Mouse (Mus musculus): ENCODE measurements around the gene Olfr996. TPM values are rescaled to one million over a fixed set of nuclear protein-coding genes. Genes with fewer than 3 reads are reported as not detected.
"Not testable (repeated sequence)": the region's sequence is repeated elsewhere in the genome, so short reads cannot be mapped to it uniquely, and the experiment has no call there.

Gene Olfr996
- polyA plus RNA-seq (2014; fragmentation: Nextera tagmentation; extraction: Ambion mirVana): not detected in 2 replicates

GRCm38 (mm10) chr2:85578915-85579314, at the start of gene Olfr996:
Olfr996 (plus strand) TSS chr2:85579215.
- H3K4me2 ChIP-seq (ENCODE audit: low read length): no peak within 1 kb of the TSS
- H3K27ac ChIP-seq (ENCODE audit: low read depth): no peak within 1 kb of the TSS
- H3K9me3 ChIP-seq (ENCODE audit: control insufficient read depth, low read length): no peaks in the 10 kb centered on the region
- H3K27me3 ChIP-seq (replicated peaks; ENCODE audit: control insufficient read depth, insufficient read depth, low read length): no peaks in the 10 kb centered on the region
- no peak within 1 kb of the TSS for H3K4me3 ChIP-seq (ENCODE audit: low read depth, low read length)
- ATAC-seq (replicated peaks; ENCODE audit: low FRiP score, low TSS enrichment, low read depth): no peak
- H3K9ac ChIP-seq (ENCODE audit: low read length): no peak within 1 kb of the TSS
- H3K4me1 ChIP-seq (replicated peaks; ENCODE audit: control insufficient read depth, insufficient read depth, low read length): no peaks in the 10 kb centered on the region
- DNase-seq (ENCODE audit: low spot score): no peak
- no peaks in the 10 kb centered on the region for H3K36me3 ChIP-seq (ENCODE audit: control insufficient read depth, insufficient read depth, low read length)

GRCm38 (mm10) chr2:85532082-85532778, 46.8 kb upstream of the Olfr996 start:
- Histone ChIP-seq H3K27ac (ENCODE audit: low read depth) (no peak overlapping the region), H3K4me2 (ENCODE audit: low read length) (no peak overlapping the region)

GRCm38 (mm10) chr2:85533934-85534333, 45.1 kb upstream of the Olfr996 start:
- 69% methylated on average over 1 of the region's 1 CpGs for WGBS
- no peaks in the 10 kb centered on the region for H3K27me3 ChIP-seq (replicated peaks; ENCODE audit: control insufficient read depth, insufficient read depth, low read length)
- no peak overlapping the region for H3K27ac ChIP-seq (ENCODE audit: low read depth)
- no peaks in the 10 kb centered on the region for H3K4me1 ChIP-seq (replicated peaks; ENCODE audit: control insufficient read depth, insufficient read depth, low read length)
- DNase-seq (ENCODE audit: low spot score): no peak
- no peak overlapping the region for H3K9ac ChIP-seq (ENCODE audit: low read length)
- no peak; the same call in 1 of the 2 replicates for ATAC-seq (replicated peaks; ENCODE audit: low FRiP score, low TSS enrichment, low read depth)
- no peaks in the 10 kb centered on the region for H3K9me3 ChIP-seq (ENCODE audit: control insufficient read depth, low read length)
- no peaks in the 10 kb centered on the region for H3K36me3 ChIP-seq (ENCODE audit: control insufficient read depth, insufficient read depth, low read length)
- no peak overlapping the region for H3K4me2 ChIP-seq (ENCODE audit: low read length)
- H3K4me3 ChIP-seq (ENCODE audit: low read depth, low read length): no peak overlapping the region

More at GRCm38 (mm10) chr2:85532082-85532778, 46.8 kb upstream of the Olfr996 start:
- Histone ChIP-seq H3K36me3 (ENCODE audit: control insufficient read depth, insufficient read depth, low read length) (no peaks in the 10 kb centered on the region), H3K4me3 (ENCODE audit: low read depth, low read length) (no peak overlapping the region), H3K27me3 (replicated peaks; ENCODE audit: control insufficient read depth, insufficient read depth, low read length) (no peaks in the 10 kb centered on the region), H3K9me3 (ENCODE audit: control insufficient read depth, low read length) (no peaks in the 10 kb centered on the region), H3K4me1 (replicated peaks; ENCODE audit: control insufficient read depth, insufficient read depth, low read length) (no peaks in the 10 kb centered on the region), H3K9ac (ENCODE audit: low read length) (no peak overlapping the region)
- ATAC-seq (replicated peaks; ENCODE audit: low FRiP score, low TSS enrichment, low read depth): no peak
- WGBS: 64% methylated on average over 2 of the region's 2 CpGs
- DNase-seq (ENCODE audit: low spot score): no peak

- no peak overlapping the region for H3K27ac ChIP-seq (ENCODE audit: low read depth)
- no peaks in the 10 kb centered on the region for H3K27me3 ChIP-seq (replicated peaks; ENCODE audit: control insufficient read depth, insufficient read depth, low read length)
- H3K4me2 ChIP-seq (ENCODE audit: low read length): no peak overlapping the region
- H3K4me3 ChIP-seq (ENCODE audit: low read depth, low read length): no peak overlapping the region
- no peak for ATAC-seq (replicated peaks; ENCODE audit: low FRiP score, low TSS enrichment, low read depth)
- no peak for DNase-seq (ENCODE audit: low spot score)
- H3K9me3 ChIP-seq (ENCODE audit: control insufficient read depth, low read length): no peaks in the 10 kb centered on the region
- no peak overlapping the region for H3K9ac ChIP-seq (ENCODE audit: low read length)
- 54% methylated on average over 1 of the region's 1 CpGs for WGBS
- H3K4me1 ChIP-seq (replicated peaks; ENCODE audit: control insufficient read depth, insufficient read depth, low read length): no peaks in the 10 kb centered on the region
- H3K36me3 ChIP-seq (ENCODE audit: control insufficient read depth, insufficient read depth, low read length): no peaks in the 10 kb centered on the region
Measured at GRCm38 (mm10) chr2:85554806-85555205, 24.2 kb upstream of the Olfr996 start.

GRCm38 (mm10) chr2:85560226-85560625, 18.8 kb upstream of the Olfr996 start:
- Histone ChIP-seq H3K27ac (ENCODE audit: low read depth) (no peak overlapping the region), H3K4me3 (ENCODE audit: low read depth, low read length) (no peak overlapping the region), H3K36me3 (ENCODE audit: control insufficient read depth, insufficient read depth, low read length) (no peaks in the 10 kb centered on the region), H3K9me3 (ENCODE audit: control insufficient read depth, low read length) (no peaks in the 10 kb centered on the region), H3K27me3 (replicated peaks; ENCODE audit: control insufficient read depth, insufficient read depth, low read length) (no peaks in the 10 kb centered on the region), H3K4me1 (replicated peaks; ENCODE audit: control insufficient read depth, insufficient read depth, low read length) (no peaks in the 10 kb centered on the region), H3K4me2 (ENCODE audit: low read length) (no peak overlapping the region), H3K9ac (ENCODE audit: low read length) (no peak overlapping the region)
- ATAC-seq (replicated peaks; ENCODE audit: low FRiP score, low TSS enrichment, low read depth): 0 out of 2 replicates have a peak, but pooled peaks have one; percentile 55
- 23% methylated on average over 4 of the region's 4 CpGs for WGBS
- no peak for DNase-seq (ENCODE audit: low spot score)

GRCm38 (mm10) chr2:85561187-85561586, 17.8 kb upstream of the Olfr996 start:
- Histone ChIP-seq H3K4me2 (ENCODE audit: low read length) (no peak overlapping the region), H3K27me3 (replicated peaks; ENCODE audit: control insufficient read depth, insufficient read depth, low read length) (no peaks in the 10 kb centered on the region), H3K9me3 (ENCODE audit: control insufficient read depth, low read length) (no peaks in the 10 kb centered on the region), H3K4me3 (ENCODE audit: low read depth, low read length) (no peak overlapping the region), H3K9ac (ENCODE audit: low read length) (no peak overlapping the region), H3K4me1 (replicated peaks; ENCODE audit: control insufficient read depth, insufficient read depth, low read length) (no peaks in the 10 kb centered on the region), H3K36me3 (ENCODE audit: control insufficient read depth, insufficient read depth, low read length) (no peaks in the 10 kb centered on the region), H3K27ac (ENCODE audit: low read depth) (no peak overlapping the region)
- ATAC-seq (replicated peaks; ENCODE audit: low FRiP score, low TSS enrichment, low read depth) (no peak), DNase-seq (ENCODE audit: low spot score) (peak; percentile 52)
- 21% methylated on average over 4 of the region's 4 CpGs for WGBS

- H3K27ac ChIP-seq (ENCODE audit: low read depth); H3K27me3 ChIP-seq (replicated peaks; ENCODE audit: control insufficient read depth, insufficient read depth, low read length); H3K36me3 ChIP-seq (ENCODE audit: control insufficient read depth, insufficient read depth, low read length); ATAC-seq (replicated peaks; ENCODE audit: low FRiP score, low TSS enrichment, low read depth); H3K4me3 ChIP-seq (ENCODE audit: low read depth, low read length); H3K4me1 ChIP-seq (replicated peaks; ENCODE audit: control insufficient read depth, insufficient read depth, low read length); H3K9me3 ChIP-seq (ENCODE audit: control insufficient read depth, low read length); H3K4me2 ChIP-seq (ENCODE audit: low read length); DNase-seq (ENCODE audit: low spot score); H3K9ac ChIP-seq (ENCODE audit: low read length): not testable (repeated sequence)
- 90% methylated on average over 2 of the region's 2 CpGs for WGBS
Measured at GRCm38 (mm10) chr2:85588648-85589047, 9.6 kb downstream of the Olfr996 start, which contains the start of gene Olfr998. Olfr998 (plus strand) TSS chr2:85588948.

GRCm38 (mm10) chr2:85611803-85612202, 32.8 kb downstream of the Olfr996 start, which contains the start of gene Olfr1000:
Olfr1000 (minus strand) TSS chr2:85611903.
- ATAC-seq (replicated peaks; ENCODE audit: low FRiP score, low TSS enrichment, low read depth) (no peak), DNase-seq (ENCODE audit: low spot score) (no peak)
- Histone ChIP-seq H3K36me3 (ENCODE audit: control insufficient read depth, insufficient read depth, low read length) (no peaks in the 10 kb centered on the region), H3K4me1 (replicated peaks; ENCODE audit: control insufficient read depth, insufficient read depth, low read length) (no peaks in the 10 kb centered on the region), H3K9ac (ENCODE audit: low read length) (no peak within 1 kb of the TSS), H3K27me3 (replicated peaks; ENCODE audit: control insufficient read depth, insufficient read depth, low read length) (no peaks in the 10 kb centered on the region), H3K27ac (ENCODE audit: low read depth) (no peak within 1 kb of the TSS), H3K4me3 (ENCODE audit: low read depth, low read length) (no peak within 1 kb of the TSS), H3K4me2 (ENCODE audit: low read length) (no peak within 1 kb of the TSS), H3K9me3 (ENCODE audit: control insufficient read depth, low read length) (no peaks in the 10 kb centered on the region)
- 64% methylated on average over 1 of the region's 1 CpGs for WGBS

Measured in intestine, embryonic 14.5 days (tissue).